In genomic region chr2:112454862-112455564, GRCm38 (mm10) we compare ENCODE assay signal across 8 mouse cellular contexts. TPM values are rescaled to one million over a fixed set of nuclear protein-coding genes. Genes with fewer than 3 reads are reported as not detected.
A peak's percentile ranks its signal among the peaks of the same experiment; 100 is the strongest.
DNase-seq lines count a peak whose midpoint lies in the region; ATAC-seq and TF ChIP-seq lines count a peak whose summit lies in the region.

TSS of gene Emc7 (plus strand) at chr2:112454997.

- under 1% methylated on average over 49 of the region's 49 CpGs for WGBS in heart, embryonic 11.5 days (ENCODE audit: insufficient replicate concordance)
- 0% methylated on average over 49 of the region's 49 CpGs for WGBS in kidney, embryonic 16.5 days
- WGBS in liver, adult 2 months = under 1% methylated on average over 49 of the region's 49 CpGs

- H3K4me1 ChIP-seq in heart, embryonic 11.5 days (ENCODE audit: control insufficient read depth, insufficient read depth, low read length) = no peaks in the 10 kb centered on the region
- peaks cover 10% of the 10 kb centered on the region for H3K4me1 ChIP-seq in kidney, embryonic 16.5 days (ENCODE audit: insufficient read depth, low read length)
- H3K4me1 ChIP-seq in liver, adult 2 months (ENCODE audit: control insufficient read depth, insufficient read depth, low read length) = peaks cover 5% of the 10 kb centered on the region; the same call in 1 of the 2 replicates

- TF ChIP-seq POLR2A in liver, adult 2 months (IDR thresholded peaks at IDR 0.05; ENCODE audit: extremely low read depth, insufficient read depth, low read length) = peak; percentile 79
- TF ChIP-seq POLR2A in myocyte (IDR thresholded peaks at IDR 0.05; ENCODE audit: insufficient read length, low read depth) = peak; percentile 62

- no peaks in the 10 kb centered on the region for H3K9me3 ChIP-seq in heart, embryonic 11.5 days (replicated peaks; ENCODE audit: control insufficient read depth, low read length)
- H3K9me3 ChIP-seq in kidney, embryonic 16.5 days (ENCODE audit: low read length) = 0 out of 2 replicates have a peak, but pooled peaks cover 1% of the 10 kb centered on the region

- peak within 1 kb of the TSS; percentile 79 for H3ac ChIP-seq in myocyte (ENCODE audit: control insufficient read depth, insufficient read length)

- peak within 1 kb of the TSS; percentile 96 for H3K9ac ChIP-seq in heart, embryonic 11.5 days (ENCODE audit: low read depth, low read length)
- H3K9ac ChIP-seq in kidney, embryonic 16.5 days (replicated peaks; ENCODE audit: low read length) = peak within 1 kb of the TSS; percentile 92
- peak within 1 kb of the TSS; percentile 92 for H3K9ac ChIP-seq in liver, adult 2 months (ENCODE audit: low read depth, low read length)

- DNase-seq in B cell, adult 2 months = peak; percentile 99
- DNase-seq in brain, adult 2 months (ENCODE audit: low read depth, low spot score) = peak; percentile 99
- peak; percentile 84 for DNase-seq in liver, adult 2 months (ENCODE audit: extremely low read depth, low read depth, low spot score)
- DNase-seq in splenic B cell, adult 2 months (ENCODE audit: low read depth, low spot score) = peak; percentile 94

- peak within 1 kb of the TSS; percentile 85 for H3K27ac ChIP-seq in heart, embryonic 11.5 days (ENCODE audit: low read depth, low read length)
- H3K27ac ChIP-seq in kidney, embryonic 16.5 days (ENCODE audit: low read length) = peak within 1 kb of the TSS; percentile 82
- peak within 1 kb of the TSS; percentile 87 for H3K27ac ChIP-seq in liver, adult 2 months (replicated peaks; ENCODE audit: insufficient read depth, low read depth, low read length)

- peaks cover 7% of the 10 kb centered on the region; the same call in 1 of the 2 replicates for H3K79me2 ChIP-seq in liver, adult 2 months (ENCODE audit: control insufficient read depth, insufficient read depth, low read length)
- H3K79me2 ChIP-seq in myocyte (ENCODE audit: control insufficient read depth, insufficient read depth) = peaks cover 50% of the 10 kb centered on the region

- H3K4me3 ChIP-seq in heart, embryonic 11.5 days (ENCODE audit: low read depth, low read length) = peak within 1 kb of the TSS; percentile 97
- peak within 1 kb of the TSS; percentile 75 for H3K4me3 ChIP-seq in kidney, embryonic 16.5 days (ENCODE audit: low read length)
- peak within 1 kb of the TSS; percentile 94 for H3K4me3 ChIP-seq in liver, adult 2 months (ENCODE audit: insufficient read depth, low read depth, low read length)
- H3K4me3 ChIP-seq in myocyte = peak within 1 kb of the TSS; percentile 88

- TF ChIP-seq CTCF in liver, adult 2 months (IDR thresholded peaks at IDR 0.05; ENCODE audit: low read depth, low read length) = no peak

- 0 out of 2 replicates have a peak, but pooled peaks cover 1% of the 10 kb centered on the region for H3K36me3 ChIP-seq in heart, embryonic 11.5 days (ENCODE audit: control insufficient read depth, insufficient read depth, low read length)
- H3K36me3 ChIP-seq in kidney, embryonic 16.5 days (ENCODE audit: insufficient read depth, low read length) = peaks cover 2% of the 10 kb centered on the region
- peaks cover 2% of the 10 kb centered on the region for H3K36me3 ChIP-seq in liver, adult 2 months (ENCODE audit: control insufficient read depth, insufficient read depth, low read length)
- H3K36me3 ChIP-seq in myocyte (ENCODE audit: control insufficient read depth, insufficient read depth) = peaks cover 2% of the 10 kb centered on the region
- 0 out of 2 replicates have a peak, but pooled peaks cover 4% of the 10 kb centered on the region for H3K36me3 ChIP-seq in splenic B cell, adult 2 months (ENCODE audit: control insufficient read depth, insufficient read depth, low read length, poor library complexity, severe bottlenecking)

- H3K4me2 ChIP-seq in heart, embryonic 11.5 days = peak within 1 kb of the TSS; percentile 89
- H3K4me2 ChIP-seq in kidney, embryonic 16.5 days (replicated peaks; ENCODE audit: low read depth, low read length) = peak within 1 kb of the TSS; percentile 85
- peak within 1 kb of the TSS; percentile 87 for H3K4me2 ChIP-seq in myocyte (ENCODE audit: low read depth)

- H3K27me3 ChIP-seq in heart, embryonic 11.5 days (ENCODE audit: control insufficient read depth, insufficient read depth, low read length) = no peaks in the 10 kb centered on the region
- no peaks in the 10 kb centered on the region for H3K27me3 ChIP-seq in kidney, embryonic 16.5 days (ENCODE audit: insufficient read depth, low read length)
- H3K27me3 ChIP-seq in liver, adult 2 months (ENCODE audit: control insufficient read depth, insufficient read depth, low read length) = no peaks in the 10 kb centered on the region
- no peaks in the 10 kb centered on the region for H3K27me3 ChIP-seq in myocyte (ENCODE audit: control insufficient read depth, insufficient read depth, insufficient read length)
- no peaks in the 10 kb centered on the region for H3K27me3 ChIP-seq in splenic B cell, adult 2 months (ENCODE audit: control insufficient read depth, insufficient read depth, low read length, poor library complexity, severe bottlenecking)

- peak; percentile 99 for ATAC-seq in erythroblast, adult 5-6 weeks (replicated peaks; ENCODE audit: low FRiP score, poor library complexity, severe bottlenecking)
- ATAC-seq in heart, embryonic 11.5 days (replicated peaks; ENCODE audit: insufficient number of reproducible peaks, low FRiP score, low TSS enrichment) = peak; percentile 96
- ATAC-seq in kidney, embryonic 16.5 days (ENCODE audit: low FRiP score, low TSS enrichment) = peak; percentile 99

TF ChIP-seq in myocyte, 11 proteins besides CTCF, POLR2A, EP300 and RAD21:
- TF ChIP-seq MYOD1 (IDR thresholded peaks at IDR 0.05; ENCODE audit: control insufficient read depth in 1 of 3, insufficient read length in 2 of 3, low read depth in 2 of 3) (peak in 1 of 3 experiments; percentile 2), MYOG (IDR thresholded peaks at IDR 0.05; ENCODE audit: control insufficient read depth in 1 of 3, insufficient read depth in 1 of 3, insufficient read length in 2 of 3, low read depth in 2 of 3) (peak in 1 of 3 experiments; percentile 14), TCF3 (IDR thresholded peaks at IDR 0.05; ENCODE audit: insufficient read length, low read depth) (no peak), E2F4 (IDR thresholded peaks at IDR 0.05; ENCODE audit: insufficient read depth) (peak; percentile 51), POLR2AphosphoS2 (IDR thresholded peaks at IDR 0.05; ENCODE audit: insufficient read length, low read depth) (peak; percentile 81), MAX (IDR thresholded peaks at IDR 0.05; ENCODE audit: low read depth) (no peak), SRF (IDR thresholded peaks at IDR 0.05; ENCODE audit: control insufficient read depth, insufficient read length, low read depth) (peak; percentile 75), REST (IDR thresholded peaks at IDR 0.05; ENCODE audit: insufficient read depth, insufficient read length) (no peak), CEBPB (IDR thresholded peaks at IDR 0.05; ENCODE audit: insufficient read depth, poor library complexity, severe bottlenecking) (no peak), USF1 (IDR thresholded peaks at IDR 0.05; ENCODE audit: low read depth) (no peak)

RNA-seq across cellular contexts. Expression of gene Emc7, which starts in this region (rescaled TPM):
- total RNA-seq in erythroblast, adult 5-6 weeks (2015; ENCODE audit: low replicate concordance) = 2.9 and 4.2 TPM in 2 replicates
- total RNA-seq in erythroblast, adult 5-6 weeks (2017; ENCODE audit: low replicate concordance) = 2.8 and 4.0 TPM in 2 replicates
- polyA plus RNA-seq in heart, embryonic 11.5 days (2014; fragmentation: Nextera tagmentation; extraction: Ambion mirVana) = 15.9 and 17.8 TPM in 2 replicates
- 20.0 and 21.3 TPM in 2 replicates for polyA plus RNA-seq in kidney, embryonic 16.5 days (2015; fragmentation: Nextera tagmentation; extraction: Ambion mirVana)
- total RNA-seq in liver, adult 2 months (2014; rRNA removed) = 19.9 and 21.9 TPM in 2 replicates
- 8.0 and 9.6 TPM in 2 replicates for polyA plus RNA-seq in liver, adult 2 months (2012; rRNA removed)
- polyA plus RNA-seq in myocyte (2012; fragmentation: generic; extraction: Trizol) = 19.8 TPM

Comparison
In these comparisons a context has a peak if more than half of its experiments do, and no peak if none do; other contexts are left out.
1. Peak in every context shown above with its lines: DNase-seq, ATAC-seq, H3K4me3 ChIP-seq and H3K27ac ChIP-seq.